Mouse (Mus musculus) fat pad, adult 2 months (tissue): ENCODE data around the gene Fam118b.

Source experiments
- DNase-seq: peaks from one replicate; pipeline ENCODE4 v3.0.0-alpha.2; 2011; ENCODE audit warnings: low read depth, low spot score; ENCODE audit errors: extremely low read depth

The Fam118b gene

DNA sequence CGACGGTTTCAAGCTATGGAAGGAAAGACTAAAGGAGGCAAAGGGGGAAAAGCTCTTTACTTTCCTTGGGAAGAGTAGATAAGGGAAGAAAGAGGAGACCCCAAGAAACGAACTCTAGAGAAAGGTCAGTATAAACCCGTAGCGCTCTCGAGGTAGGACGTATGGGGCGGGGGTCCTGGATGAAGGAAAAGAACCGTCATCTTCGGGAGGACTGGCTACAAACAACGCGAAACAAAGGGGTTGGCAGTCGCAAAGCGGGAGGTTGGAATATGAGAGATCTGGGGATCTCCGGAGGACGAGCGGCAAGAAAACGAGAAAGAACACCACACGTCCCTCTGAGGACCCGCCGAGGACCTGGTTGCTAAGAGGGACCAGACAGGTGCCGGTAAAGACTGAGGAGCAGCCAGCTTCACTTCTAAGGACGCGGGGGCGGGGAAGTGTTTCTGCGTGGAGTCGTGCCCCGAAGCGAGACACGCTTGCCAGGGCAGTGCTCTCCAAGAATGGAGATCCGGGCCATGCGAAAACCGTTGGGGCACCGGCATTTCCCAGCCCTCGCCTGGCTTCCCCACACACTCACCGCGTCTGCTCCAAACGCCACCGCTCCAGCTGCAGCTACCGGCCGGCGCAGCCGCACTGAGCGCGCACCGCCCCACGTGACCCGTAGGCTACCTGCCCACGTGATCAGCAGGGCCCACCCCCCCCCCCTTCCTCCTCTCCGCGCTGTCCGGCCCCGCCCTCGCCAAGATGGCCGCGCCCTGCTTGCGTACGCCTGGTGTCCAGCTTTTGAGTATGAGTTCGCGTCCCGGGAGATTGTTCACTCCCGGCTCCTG lies at the start of gene Fam118b, which contains the start of gene Rpusd4:
Gene Fam118b (minus strand): TSS at position 660 of the 830 bp plus-strand sequence.
Gene Rpusd4 (plus strand): TSS at position 720 of the 830 bp plus-strand sequence.
- DNase-seq: no peak

DNA sequence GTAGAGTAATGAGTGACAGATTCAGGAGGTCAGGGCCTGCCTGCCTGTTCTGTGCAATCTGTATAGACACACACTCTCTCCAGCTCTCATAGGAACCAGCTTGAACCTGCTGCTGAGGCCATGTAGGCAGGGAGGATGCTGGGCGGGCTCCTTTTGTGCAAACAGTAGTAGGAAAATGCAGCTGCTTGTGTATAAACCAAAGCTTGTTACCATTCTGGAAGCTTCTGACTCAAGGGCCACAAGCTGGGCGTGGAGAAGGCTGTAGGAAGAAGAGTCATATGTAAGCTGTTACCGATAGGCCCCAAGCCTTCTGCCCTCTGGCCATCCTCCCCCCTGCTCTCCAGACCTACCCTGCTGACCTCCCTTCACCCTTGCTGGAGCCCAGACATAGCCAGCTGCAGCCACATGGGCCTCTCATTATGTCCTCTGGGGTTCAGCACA lies 49.2 kb upstream of the Fam118b start:
- DNase-seq: no peak

DNA sequence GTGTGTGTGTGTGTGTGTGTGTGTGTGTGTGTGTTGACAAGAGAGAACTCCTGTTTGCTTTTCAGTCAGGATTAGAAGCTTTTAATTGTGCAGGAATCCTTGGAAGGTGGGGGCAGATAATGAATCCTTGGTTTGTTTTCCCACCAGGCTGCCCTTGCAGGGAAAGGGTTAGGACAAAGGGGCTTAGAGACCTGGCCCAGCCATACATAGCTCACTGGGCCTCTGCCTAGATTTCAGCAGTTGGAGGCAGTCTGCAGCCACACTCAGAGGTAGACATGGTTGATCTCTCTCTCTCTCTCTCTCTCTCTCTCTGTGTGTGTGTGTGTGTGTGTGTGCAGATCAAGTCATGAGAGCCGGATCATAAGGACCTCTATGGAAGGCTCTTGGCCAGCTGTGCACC lies 46.6 kb upstream of the Fam118b start:
- no peak for DNase-seq

DNA sequence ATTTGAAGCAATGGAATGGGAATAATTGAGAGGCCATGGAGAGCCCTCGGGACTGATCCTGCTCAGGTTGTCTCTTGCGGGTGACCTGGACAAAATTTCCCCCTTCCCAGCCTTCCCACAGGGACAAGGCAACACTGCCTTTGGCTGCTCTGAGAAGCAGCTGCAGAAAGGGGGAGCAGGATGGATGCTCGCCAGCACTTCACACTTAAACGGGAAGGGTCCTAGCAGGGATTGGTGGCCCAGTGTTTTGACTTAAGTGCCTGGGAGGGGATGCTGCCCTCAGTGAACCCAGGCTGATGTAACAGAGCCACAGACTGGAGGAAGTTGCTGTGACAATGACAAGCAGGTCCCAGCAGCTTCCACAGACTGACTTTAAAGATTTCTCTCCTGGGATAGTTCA lies 46.0 kb upstream of the Fam118b start:
- DNase-seq: no peak

DNA sequence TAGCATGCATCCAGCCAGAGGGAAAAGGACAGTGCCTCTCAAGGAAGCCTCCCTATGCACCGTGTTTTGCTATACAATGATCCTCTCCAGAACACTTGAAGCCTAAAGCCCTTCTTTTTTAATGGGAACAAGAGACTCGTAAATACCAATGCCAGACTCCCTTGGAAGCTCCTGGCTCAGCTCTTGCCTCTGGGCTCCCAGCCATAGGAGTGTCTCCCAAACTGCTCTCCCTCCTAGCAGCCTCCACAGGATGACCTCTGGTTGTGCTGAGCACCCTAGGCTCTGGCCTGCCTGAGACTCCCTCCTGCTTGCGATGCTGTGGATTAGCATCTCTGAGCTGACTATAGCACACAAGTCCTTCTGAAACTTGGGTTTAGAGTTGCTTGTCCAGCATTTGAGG lies 44.9 kb upstream of the Fam118b start:
- DNase-seq: peak; percentile 8

DNA sequence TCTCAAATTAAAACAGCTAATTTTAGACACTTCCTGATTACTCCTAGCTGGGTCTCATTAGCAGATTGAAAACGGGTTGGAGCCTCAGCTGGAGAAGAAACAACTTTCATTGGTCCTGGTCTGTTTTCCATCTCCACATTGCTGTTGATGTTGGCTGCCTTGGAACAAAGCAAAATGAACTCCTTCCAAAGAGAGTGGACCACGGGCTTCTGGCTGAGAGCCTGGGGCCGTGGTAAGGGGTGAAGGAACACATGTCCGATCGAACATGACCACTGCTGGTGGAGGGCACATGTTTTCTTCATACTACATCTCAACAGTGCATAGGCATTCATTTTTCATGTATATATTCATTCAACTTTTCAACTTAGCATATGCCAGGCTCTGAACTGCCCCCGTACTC lies 42.8 kb upstream of the Fam118b start:
- DNase-seq: no peak

DNA sequence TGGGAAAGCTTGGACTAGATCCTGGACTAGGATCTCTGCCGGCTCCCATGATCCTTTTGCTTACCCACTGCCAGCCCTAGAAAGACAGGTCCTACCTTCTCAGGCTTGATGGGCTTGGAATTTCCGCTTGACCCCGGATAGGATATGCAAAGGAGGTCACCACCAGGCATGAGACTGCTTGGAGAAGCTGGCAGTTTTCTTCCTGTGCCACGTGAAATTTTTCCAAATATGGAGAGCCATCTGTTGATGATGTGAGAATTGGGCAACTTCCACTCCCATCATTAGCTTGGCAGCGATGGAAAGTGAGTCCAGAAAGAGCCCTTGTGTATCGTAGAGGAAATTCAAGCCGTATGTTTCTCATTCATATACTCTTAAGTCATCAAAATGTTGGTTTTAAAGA lies 39.9 kb upstream of the Fam118b start:
- no peak for DNase-seq

DNA sequence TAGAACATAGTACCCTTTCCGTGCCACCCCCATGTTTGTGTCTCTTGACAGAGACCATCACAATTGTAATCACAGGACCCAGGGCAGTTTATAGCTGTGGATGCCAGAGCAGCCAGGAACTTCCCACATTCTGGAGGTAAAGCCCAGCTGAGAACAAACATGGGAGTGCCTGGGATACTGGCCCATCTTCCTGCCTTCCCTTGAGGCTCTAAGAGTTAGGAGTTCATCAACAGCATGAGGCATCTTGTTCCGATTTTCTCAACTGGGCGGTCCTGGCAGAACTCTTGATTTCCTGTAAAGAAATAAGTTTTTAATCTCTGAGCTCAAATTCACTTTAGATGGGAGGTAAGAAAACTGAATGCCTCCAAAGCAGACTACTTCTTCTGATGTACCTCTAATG lies 34.6 kb upstream of the Fam118b start:
- DNase-seq: no peak

DNA sequence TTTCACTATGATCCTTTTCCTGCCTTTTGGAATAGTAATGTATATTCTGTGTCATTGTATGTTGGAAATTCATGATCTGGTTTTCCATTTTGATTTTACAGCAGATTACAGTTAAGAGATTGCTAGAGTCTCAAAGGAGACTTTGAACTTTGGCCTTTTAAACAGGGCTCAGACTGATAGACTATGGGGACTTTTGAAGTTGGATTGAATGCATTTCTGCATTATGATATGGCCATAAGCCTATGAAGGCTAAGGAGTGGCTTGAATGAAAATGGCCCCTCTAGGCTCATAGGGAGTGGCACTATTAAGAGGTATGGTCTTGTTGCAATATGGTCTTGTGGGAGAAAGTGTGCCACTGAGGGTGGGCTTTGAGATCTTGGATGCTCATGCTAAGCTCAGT lies 30.2 kb upstream of the Fam118b start:
- no peak for DNase-seq

DNA sequence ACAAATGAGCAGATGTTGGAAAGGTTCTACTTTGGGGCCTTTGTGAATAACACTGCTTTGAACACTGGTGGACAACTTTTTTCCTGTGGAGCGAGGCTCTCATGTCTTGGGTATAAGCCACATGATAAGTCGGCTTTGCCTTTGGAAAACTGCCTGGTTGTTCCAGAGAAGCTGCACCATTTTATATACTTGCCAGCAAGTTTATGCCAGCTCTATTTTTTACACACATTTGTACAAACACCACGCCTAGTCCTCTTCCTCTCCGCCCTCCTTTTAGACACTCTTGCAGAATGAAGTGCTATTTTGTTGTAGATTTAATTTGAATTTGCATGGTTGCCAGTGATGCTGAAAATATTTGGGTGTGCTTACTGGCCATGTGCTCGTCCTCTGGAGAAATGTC lies 25.9 kb upstream of the Fam118b start:
- no peak for DNase-seq

DNA sequence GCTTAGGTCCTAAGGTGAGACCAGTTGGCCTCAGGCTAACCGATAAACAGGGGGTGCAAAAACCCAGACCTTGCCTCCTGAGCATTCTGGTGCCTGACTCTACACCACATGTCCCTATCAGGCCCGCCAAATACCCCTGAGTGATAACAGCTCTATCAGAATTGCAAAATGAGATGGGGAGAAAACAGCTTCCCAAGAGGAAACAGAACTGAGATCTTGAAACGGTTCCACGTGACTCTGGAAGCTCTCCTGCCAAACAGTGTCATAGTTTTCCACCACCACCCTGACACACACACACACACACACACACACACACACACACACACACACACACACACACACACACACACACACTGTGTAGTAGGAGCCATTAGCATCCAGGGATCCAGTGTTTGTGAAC lies 23.3 kb upstream of the Fam118b start:
- DNase-seq: no peak

DNA sequence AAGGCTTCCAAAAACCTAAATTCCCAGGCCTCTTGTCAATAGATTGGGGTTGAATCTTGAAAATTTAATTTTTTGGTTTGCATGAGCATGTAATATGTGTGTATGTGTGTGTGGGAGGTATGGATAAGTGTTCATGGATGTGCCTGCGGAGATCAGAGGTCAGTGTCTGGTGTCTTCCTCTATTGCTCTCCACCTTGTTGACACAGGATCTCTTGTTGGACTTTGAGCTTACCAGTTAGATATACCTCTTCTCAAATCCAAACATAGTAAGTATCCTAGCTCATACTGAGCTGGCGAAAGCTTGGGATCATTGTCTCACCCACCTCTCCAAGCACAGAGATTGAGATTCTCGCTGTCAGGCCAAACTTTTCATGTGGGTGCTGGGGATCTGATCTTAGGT lies 22.8 kb upstream of the Fam118b start:
- no peak for DNase-seq

DNA sequence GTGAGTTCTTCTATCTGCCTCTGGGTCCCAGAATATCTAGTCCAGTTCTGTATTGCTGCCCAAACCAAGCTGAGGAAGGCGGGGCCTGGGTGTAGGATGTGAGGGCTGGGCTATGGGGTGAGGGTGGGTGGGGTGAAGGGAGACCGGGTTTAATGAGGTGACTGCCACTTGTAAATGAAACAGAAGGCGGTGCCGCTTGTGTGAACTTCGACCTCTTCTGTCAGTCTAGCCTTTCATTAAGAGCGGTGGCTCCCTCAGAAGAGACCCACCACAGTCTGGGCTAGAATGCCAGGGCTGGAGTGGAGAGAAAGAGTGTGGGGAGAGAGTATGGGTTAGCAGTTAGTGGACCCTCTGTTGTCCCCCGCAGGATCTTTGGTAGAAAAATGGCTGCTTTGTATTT lies 22.4 kb upstream of the Fam118b start:
- no peak for DNase-seq

DNA sequence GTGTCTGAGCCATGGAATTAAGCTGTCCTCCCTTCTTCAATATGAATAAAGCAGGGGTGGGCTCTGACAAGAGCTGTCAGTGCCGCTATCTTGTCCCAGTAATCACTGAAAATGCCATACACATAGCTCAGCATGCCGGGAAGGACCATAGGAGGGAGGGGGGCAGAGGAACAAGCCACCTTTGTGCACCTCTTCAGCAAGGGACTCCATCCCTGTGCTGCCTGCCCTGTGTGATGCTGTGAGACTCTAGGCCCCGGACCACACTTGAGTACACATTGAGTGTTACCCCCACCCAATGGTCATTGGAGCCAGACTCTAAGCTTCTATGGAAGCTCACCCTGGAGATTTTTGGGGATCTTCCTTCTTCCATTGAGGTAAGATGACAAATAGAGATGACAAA lies 18.7 kb upstream of the Fam118b start:
- DNase-seq: no peak

DNA sequence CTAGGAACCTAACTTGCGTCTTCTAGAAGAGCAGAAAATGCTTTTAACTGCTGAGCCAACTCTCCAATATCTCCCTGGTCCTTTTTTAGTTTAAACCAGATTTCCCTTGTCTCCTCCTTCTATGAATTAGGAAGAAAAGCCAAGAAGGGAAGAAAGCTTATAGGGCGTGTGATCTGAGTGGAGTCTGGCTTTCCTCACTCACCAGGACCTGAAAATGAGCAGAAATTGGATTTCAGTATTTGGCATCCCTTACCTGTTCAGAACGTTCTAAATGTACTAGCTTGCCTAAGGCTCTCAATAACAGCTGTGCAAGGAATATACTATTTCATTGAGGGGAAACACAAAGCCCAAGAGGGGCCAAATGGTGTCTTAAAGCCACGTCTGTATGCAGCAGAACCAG lies 16.7 kb upstream of the Fam118b start:
- DNase-seq: no peak

DNA sequence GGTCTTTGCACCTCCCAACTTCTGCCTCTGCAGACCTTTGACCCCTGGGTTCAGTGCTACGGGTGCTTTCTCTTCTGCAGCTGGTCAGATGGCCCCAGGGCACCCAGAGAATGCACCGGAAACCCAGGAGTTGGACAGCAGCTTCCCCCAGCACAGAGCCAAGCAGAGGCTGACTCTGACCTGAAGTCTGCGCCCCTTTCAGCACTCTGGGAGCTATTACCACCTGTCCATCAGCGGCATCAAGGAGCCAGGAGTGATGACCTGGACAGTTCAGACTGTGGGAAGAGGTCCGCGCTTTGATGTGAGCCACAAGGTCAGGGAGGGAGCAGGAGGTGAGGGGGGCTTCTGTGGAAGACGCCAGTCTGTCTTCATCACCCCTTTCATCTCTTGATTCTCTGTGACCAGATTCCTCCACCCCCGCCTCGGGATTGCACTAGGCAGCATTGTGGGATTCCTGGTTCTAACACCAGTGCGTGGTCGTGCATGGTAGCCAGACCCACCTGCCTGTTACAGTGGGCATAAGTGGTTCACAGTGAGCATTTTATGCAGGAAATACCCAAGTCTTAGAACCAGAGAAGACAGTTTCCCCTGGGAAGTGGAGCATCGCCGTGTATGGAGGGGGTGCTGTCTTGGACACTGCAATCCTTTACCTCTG lies 15.9 kb upstream of the Fam118b start:
- no peak for DNase-seq

DNA sequence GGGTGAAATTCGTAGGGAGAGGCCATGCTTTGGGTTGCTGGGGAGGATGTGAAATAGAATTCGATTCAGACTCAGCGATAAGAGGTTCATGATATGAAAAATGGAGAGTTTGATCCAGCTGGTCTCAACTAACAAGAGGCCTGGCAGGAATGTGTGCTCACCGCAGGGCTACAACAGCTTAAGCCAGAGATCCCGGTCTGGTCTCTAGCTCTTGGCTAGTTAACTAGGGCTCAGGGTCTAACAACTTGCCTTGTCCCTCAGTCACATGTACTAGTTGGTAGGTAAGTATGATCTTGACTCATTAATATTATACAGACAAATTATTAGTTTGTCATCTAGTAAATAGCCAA lies 15.2 kb upstream of the Fam118b start:
- no peak for DNase-seq

DNA sequence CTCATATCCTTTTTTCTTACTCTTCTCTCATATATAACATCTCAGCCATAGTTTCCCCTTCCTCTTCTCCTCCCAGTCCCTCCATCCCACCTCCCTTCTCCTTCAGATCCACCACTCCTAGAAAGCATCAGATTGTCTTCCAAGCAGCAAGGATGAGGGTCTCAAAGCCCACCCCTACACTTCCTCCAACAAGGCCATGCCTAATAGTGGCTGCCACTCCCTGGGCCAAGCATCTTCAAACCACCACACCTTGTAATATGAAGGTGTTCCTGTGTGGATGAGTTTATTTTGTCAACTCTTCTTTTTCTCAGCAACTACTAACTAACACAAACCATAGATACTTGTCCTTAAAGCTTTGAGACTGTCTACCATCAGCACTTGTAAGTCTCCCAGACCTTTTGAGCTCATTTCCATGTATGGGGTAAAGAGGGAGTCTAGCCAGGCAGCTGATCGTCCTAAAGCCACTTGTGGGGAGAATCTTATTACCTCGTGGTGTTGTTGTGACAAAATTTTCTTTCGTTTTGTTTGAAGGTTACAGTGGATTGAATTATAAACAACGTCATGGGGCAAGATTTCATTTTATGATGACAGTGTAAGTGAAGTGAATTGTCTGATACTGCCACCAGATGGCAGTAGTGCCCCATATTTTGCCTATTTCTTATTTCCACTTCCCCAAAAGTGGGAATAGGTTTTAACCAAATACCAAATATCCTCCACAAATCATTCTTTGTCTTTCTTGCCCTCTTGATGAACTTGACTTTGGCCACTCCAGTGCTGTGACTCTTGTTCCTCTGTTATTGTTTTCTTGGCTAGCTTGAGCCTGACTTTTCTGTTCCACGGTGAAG lies 14.6 kb upstream of the Fam118b start:
- no peak for DNase-seq

DNA sequence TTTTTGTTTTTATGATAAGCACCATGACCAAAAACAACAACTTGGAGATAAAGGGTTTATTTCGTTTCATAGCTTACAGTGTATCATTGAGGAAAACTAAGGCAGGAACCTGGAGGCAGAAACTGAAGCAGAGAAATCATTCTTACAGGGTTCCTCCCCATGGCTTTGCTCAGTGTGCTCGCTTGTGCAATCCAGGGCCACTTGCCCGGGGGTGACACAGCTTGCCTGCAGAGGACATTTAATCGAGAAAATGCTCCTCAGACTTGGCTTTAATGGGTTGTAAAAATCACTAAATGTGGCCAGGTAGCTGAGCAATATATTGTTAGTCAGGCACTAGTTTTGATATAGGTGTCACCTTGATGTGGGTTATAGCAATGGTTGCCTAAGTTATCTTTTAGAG lies 10.8 kb upstream of the Fam118b start:
- no peak for DNase-seq

DNA sequence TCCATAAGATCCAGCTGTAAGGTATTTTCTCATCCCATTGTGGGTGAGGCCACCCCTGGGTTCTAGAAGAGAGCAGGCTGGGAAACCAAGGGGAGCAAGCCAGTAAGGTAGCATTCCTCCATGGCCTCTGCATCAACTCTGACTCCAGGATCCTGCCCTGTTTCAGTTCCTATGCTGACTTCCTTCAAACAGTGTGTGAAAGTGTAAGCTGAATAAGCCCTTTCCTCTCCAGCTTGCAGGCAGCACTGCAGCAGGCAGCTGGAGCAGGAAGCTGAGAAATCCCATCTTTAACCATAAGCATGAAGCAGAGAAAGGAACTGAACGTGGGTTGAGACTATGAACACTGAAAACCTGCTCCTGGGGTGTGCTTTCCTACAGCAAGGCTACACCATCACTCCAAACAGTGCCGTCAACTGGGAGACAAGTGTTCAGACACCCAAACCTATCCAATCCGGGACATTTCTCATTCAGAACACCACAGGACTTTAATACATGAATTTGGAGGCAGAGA lies 10.3 kb upstream of the Fam118b start:
- no peak for DNase-seq

DNA sequence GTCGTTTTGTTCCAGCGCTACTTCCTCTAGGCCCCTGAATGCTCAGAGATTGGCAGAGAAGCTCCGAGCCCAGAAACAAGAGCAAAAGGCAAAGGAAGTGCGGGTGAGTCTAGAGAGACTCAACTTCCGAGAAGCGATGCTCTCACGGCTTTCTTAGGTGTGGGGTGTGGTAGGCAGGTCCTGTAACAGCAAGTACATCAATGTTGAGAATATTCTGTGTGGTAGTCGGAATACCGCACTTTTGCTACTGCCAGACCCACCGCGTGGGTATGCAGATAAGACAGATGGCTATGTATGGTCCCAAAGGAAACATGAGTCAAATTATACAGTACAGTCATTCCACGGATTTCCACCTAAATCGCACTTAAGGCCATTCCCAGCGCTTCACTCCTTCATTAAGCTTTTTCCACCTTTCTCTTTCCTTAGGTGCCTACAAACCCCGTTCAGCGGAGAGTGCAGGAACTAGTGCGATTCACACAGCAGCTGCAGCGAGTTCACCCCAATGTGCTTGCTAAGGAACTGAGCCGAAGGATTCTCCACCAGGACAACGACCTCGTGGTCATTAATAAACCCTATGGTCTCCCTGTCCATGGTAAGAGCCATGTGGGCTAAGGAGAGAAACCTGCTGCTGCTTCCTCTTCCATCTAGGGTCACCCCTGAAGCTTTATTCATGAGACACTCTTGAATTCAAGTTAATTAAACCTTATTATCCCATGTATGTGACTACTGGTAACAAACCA lies 541 bp upstream of the Fam118b start:
- no peak for DNase-seq
